Mouse (Mus musculus) intestine, postnatal 0 days (tissue): ENCODE data around the gene Lrcol1. TPM values are rescaled to one million over a fixed set of nuclear protein-coding genes. Genes with fewer than 3 reads are reported as not detected.

ENCODE experiments used
- ATAC-seq: fragments of 200-750 bp; cut with Nextera tagmentation; 2 replicates; pipeline ENCODE4 v1.8.0; 2017; ENCODE audit warnings: mild to moderate bottlenecking, moderate TSS enrichment, moderate library complexity
- H3K27ac ChIP-seq: fragments of 300-500 bp; sonication (generic); 2 replicates; pipeline ENCODE4 v1.5.1; 2014; ENCODE audit warnings: mild to moderate bottlenecking, low read depth, low read length, moderate library complexity
- H3K27me3 ChIP-seq: fragments of 300-500 bp; sonication (generic); replicated peaks from 2 replicates; pipeline ENCODE4 v1.6.1; 2014; ENCODE audit warnings: low read length, mixed read lengths; ENCODE audit not compliant: control insufficient read depth, insufficient read depth
- H3K36me3 ChIP-seq: fragments of 300-500 bp; sonication (generic); 2 replicates; pipeline ENCODE4 v1.6.1; 2014; ENCODE audit warnings: mild to moderate bottlenecking, moderate library complexity; ENCODE audit not compliant: control insufficient read depth, insufficient read depth
- H3K4me1 ChIP-seq: fragments of 300-500 bp; sonication (generic); replicated peaks from 2 replicates; pipeline ENCODE4 v1.6.1; 2014; ENCODE audit warnings: antibody characterized with exemption, low read length, mixed read lengths; ENCODE audit not compliant: control insufficient read depth, insufficient read depth
- H3K4me2 ChIP-seq: fragments of 300-500 bp; sonication (generic); replicated peaks from 2 replicates; pipeline ENCODE4 v1.6.1; 2014; ENCODE audit warnings: low read depth, mild to moderate bottlenecking, moderate library complexity
- H3K4me3 ChIP-seq: fragments of 300-500 bp; sonication (generic); 2 replicates; pipeline ENCODE4 v1.5.1; 2014; ENCODE audit warnings: low read depth, low read length
- H3K9ac ChIP-seq: fragments of 300-500 bp; sonication (generic); 2 replicates; pipeline ENCODE4 v1.6.1; 2014; ENCODE audit warnings: mild to moderate bottlenecking, low read depth, low read length
- H3K9me3 ChIP-seq: fragments of 300-500 bp; sonication (generic); 2 replicates; pipeline ENCODE4 v1.6.1; 2016; ENCODE audit warnings: mixed run types; ENCODE audit not compliant: control insufficient read depth
- CTCF ChIP-seq: sonication (generic); IDR thresholded peaks from 2 replicates; pipeline ENCODE4 v1.5.1; 2016; ENCODE audit warnings: low read depth, mild to moderate bottlenecking, control low read depth, antibody characterized with exemption, moderate library complexity
- WGBS: fragments of 180-500 bp; shearing (Covaris S2); extraction: QIAGEN DNeasy Blood & Tissue Kit; methylation state at CpG from one replicate; pipeline ENCODE4 v1.1.7; 2014; 5-methylcytosine and 5-hydroxymethylcytosine counted together
- polyA plus RNA-seq: library from polyadenylated mRNA; unstranded; fragments of >200 nt; fragmentation: Nextera tagmentation; extraction: Ambion mirVana; gene quantifications from 2 replicates; pipeline ENCODE4 v1.2.1, GENCODE M21; 2015

Gene Lrcol1
- polyA plus RNA-seq = not detected in 2 replicates

- no peak for ATAC-seq
- no peaks in the 10 kb centered on the region for H3K9me3 ChIP-seq
- no peak for TF ChIP-seq CTCF
- no peak within 1 kb of the TSS for H3K27ac ChIP-seq
- H3K4me2 ChIP-seq = no peak within 1 kb of the TSS
- H3K27me3 ChIP-seq = peaks cover 12% of the 10 kb centered on the region
- no peak within 1 kb of the TSS for H3K4me3 ChIP-seq
- no peak within 1 kb of the TSS for H3K9ac ChIP-seq
- H3K36me3 ChIP-seq = no peaks in the 10 kb centered on the region
- 60% methylated on average over 4 of the region's 4 CpGs for WGBS
- no peaks in the 10 kb centered on the region for H3K4me1 ChIP-seq
These were observed at the start of gene Lrcol1 for GRCm38 (mm10) chr5:110344524-110344923. Gene Lrcol1 (plus strand): TSS chr5:110344730.

GRCm38 (mm10) chr5:110296637-110297036, 47.9 kb upstream of the Lrcol1 start:
- Histone ChIP-seq H3K36me3 (peaks cover 33% of the 10 kb centered on the region), H3K4me1 (no peaks in the 10 kb centered on the region), H3K9ac (no peak overlapping the region), H3K27ac (no peak overlapping the region), H3K9me3 (no peaks in the 10 kb centered on the region), H3K27me3 (no peaks in the 10 kb centered on the region), H3K4me2 (no peak overlapping the region), H3K4me3 (no peak overlapping the region)
- WGBS = 81% methylated on average over 1 of the region's 1 CpGs
- no peak for ATAC-seq
- TF ChIP-seq CTCF = no peak

- Histone ChIP-seq H3K27ac (no peak overlapping the region), H3K9ac (no peak overlapping the region), H3K4me2 (no peak overlapping the region), H3K36me3 (peaks cover 39% of the 10 kb centered on the region), H3K27me3 (no peaks in the 10 kb centered on the region), H3K4me1 (no peaks in the 10 kb centered on the region), H3K4me3 (no peak overlapping the region), H3K9me3 (no peaks in the 10 kb centered on the region)
- ATAC-seq = no peak
- WGBS = 86% methylated on average over 2 of the region's 2 CpGs
- no peak for TF ChIP-seq CTCF
These were observed 43.9 kb upstream of the Lrcol1 start for GRCm38 (mm10) chr5:110300591-110300990.

GRCm38 (mm10) chr5:110308861-110309260, 35.7 kb upstream of the Lrcol1 start:
- no peaks in the 10 kb centered on the region for H3K4me1 ChIP-seq
- no peaks in the 10 kb centered on the region for H3K9me3 ChIP-seq
- H3K4me2 ChIP-seq = no peak overlapping the region
- peaks cover 22% of the 10 kb centered on the region; the same call in 1 of the 2 replicates for H3K36me3 ChIP-seq
- WGBS = 90% methylated on average over 7 of the region's 7 CpGs
- H3K27me3 ChIP-seq = no peaks in the 10 kb centered on the region
- H3K9ac ChIP-seq = no peak overlapping the region
- ATAC-seq = no peak
- H3K4me3 ChIP-seq = no peak overlapping the region
- no peak for TF ChIP-seq CTCF
- H3K27ac ChIP-seq = no peak overlapping the region

GRCm38 (mm10) chr5:110313127-110313526, 31.4 kb upstream of the Lrcol1 start:
- WGBS = 94% methylated on average over 3 of the region's 3 CpGs
- no peak for TF ChIP-seq CTCF
- Histone ChIP-seq H3K27ac (no peak overlapping the region), H3K36me3 (peaks cover 22% of the 10 kb centered on the region; the same call in 1 of the 2 replicates), H3K9me3 (no peaks in the 10 kb centered on the region), H3K9ac (no peak overlapping the region), H3K4me3 (no peak overlapping the region), H3K27me3 (no peaks in the 10 kb centered on the region), H3K4me1 (no peaks in the 10 kb centered on the region), H3K4me2 (no peak overlapping the region)
- ATAC-seq = no peak

- Histone ChIP-seq H3K4me2 (no peak overlapping the region), H3K27ac (no peak overlapping the region), H3K4me1 (no peaks in the 10 kb centered on the region), H3K9ac (no peak overlapping the region), H3K4me3 (no peak overlapping the region), H3K27me3 (no peaks in the 10 kb centered on the region), H3K36me3 (peaks cover 32% of the 10 kb centered on the region), H3K9me3 (no peaks in the 10 kb centered on the region)
- ATAC-seq = no peak
- 65% methylated on average over 3 of the region's 3 CpGs for WGBS
- TF ChIP-seq CTCF = no peak
These were observed 14.0 kb upstream of the Lrcol1 start for GRCm38 (mm10) chr5:110330508-110330907.

GRCm38 (mm10) chr5:110338792-110339191, 5.7 kb upstream of the Lrcol1 start:
- Histone ChIP-seq H3K9ac (no peak overlapping the region), H3K4me3 (no peak overlapping the region), H3K27me3 (peaks cover 12% of the 10 kb centered on the region), H3K9me3 (no peaks in the 10 kb centered on the region), H3K36me3 (peaks cover 28% of the 10 kb centered on the region), H3K4me1 (no peaks in the 10 kb centered on the region), H3K4me2 (no peak overlapping the region), H3K27ac (no peak overlapping the region)
- 89% methylated on average over 2 of the region's 2 CpGs for WGBS
- no peak for TF ChIP-seq CTCF
- ATAC-seq = no peak
